Mouse (Mus musculus) megakaryocyte, embryonic 14.5 days (primary cell): ENCODE results near the gene Fst. TPM values are rescaled to one million over a fixed set of nuclear protein-coding genes. Genes with fewer than 3 reads are reported as not detected.

Experiments used
- H3K27me3 ChIP-seq: replicated peaks from 2 replicates; pipeline ENCODE3; 2012; ENCODE audit warnings: inconsistent platforms
- H3K36me3 ChIP-seq: replicated peaks from 2 replicates; pipeline ENCODE3; 2012; ENCODE audit warnings: low read length, inconsistent platforms, mixed read lengths
- H3K4me1 ChIP-seq: 2 replicates; pipeline ENCODE4 v1.6.1; 2012; ENCODE audit warnings: inconsistent platforms
- H3K4me3 ChIP-seq: replicated peaks from 2 replicates; pipeline ENCODE3; 2012; ENCODE audit warnings: moderate library complexity, mild to moderate bottlenecking, inconsistent platforms
- H3K9me3 ChIP-seq: 2 replicates; pipeline ENCODE4 v1.6.1; 2012; ENCODE audit warnings: inconsistent platforms
- FLI1 ChIP-seq: IDR thresholded peaks from 2 replicates; pipeline ENCODE4 v1.6.1; 2012; ENCODE audit warnings: low read length, inconsistent platforms, mixed read lengths
- GATA1 ChIP-seq: IDR thresholded peaks from 3 replicates; pipeline ENCODE4 v1.6.1; 2012; ENCODE audit warnings: mixed read lengths, low read length, inconsistent platforms, borderline replicate concordance
- polyA plus RNA-seq: library from polyadenylated mRNA; stranded (reverse); fragments of >175 nt; gene quantifications from 2 replicates; pipeline ENCODE4 v1.2.3, GENCODE M21; 2012; ENCODE audit warnings: low replicate concordance; ENCODE audit not compliant: insufficient read depth

Gene Fst
- polyA plus RNA-seq, 1 experiment, result 0.04 TPM

DNA sequence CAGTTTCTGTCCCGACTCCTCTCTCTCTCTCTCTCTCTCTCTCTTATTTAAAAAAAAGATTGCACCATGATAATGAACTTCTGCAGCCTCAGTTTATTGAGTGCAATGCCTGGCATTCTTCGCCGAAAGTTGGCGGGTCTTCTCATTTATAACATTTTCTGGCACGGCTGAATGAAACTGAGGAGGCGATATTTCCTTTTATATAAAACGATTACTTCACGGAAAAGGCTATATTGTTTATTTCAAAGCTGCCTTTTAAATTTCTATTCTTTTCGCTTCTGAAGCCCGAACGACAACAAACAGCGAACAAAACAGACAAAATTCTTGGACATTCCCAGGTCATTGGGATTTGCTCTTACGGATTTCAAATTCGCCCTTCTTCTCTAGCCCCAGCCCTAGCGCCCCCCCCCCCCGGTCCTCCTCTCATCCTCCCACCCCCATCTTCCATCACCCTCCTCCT is 980 bp upstream of the Fst start:
- Histone ChIP-seq H3K4me3 (peak overlapping the region; percentile 90), H3K4me1 (peaks cover 42% of the 10 kb centered on the region), H3K9me3 (peaks cover 4% of the 10 kb centered on the region), H3K36me3 (no peaks in the 10 kb centered on the region), H3K27me3 (peaks cover 73% of the 10 kb centered on the region)
- TF ChIP-seq FLI1 (no peak), GATA1 (no peak)

DNA sequence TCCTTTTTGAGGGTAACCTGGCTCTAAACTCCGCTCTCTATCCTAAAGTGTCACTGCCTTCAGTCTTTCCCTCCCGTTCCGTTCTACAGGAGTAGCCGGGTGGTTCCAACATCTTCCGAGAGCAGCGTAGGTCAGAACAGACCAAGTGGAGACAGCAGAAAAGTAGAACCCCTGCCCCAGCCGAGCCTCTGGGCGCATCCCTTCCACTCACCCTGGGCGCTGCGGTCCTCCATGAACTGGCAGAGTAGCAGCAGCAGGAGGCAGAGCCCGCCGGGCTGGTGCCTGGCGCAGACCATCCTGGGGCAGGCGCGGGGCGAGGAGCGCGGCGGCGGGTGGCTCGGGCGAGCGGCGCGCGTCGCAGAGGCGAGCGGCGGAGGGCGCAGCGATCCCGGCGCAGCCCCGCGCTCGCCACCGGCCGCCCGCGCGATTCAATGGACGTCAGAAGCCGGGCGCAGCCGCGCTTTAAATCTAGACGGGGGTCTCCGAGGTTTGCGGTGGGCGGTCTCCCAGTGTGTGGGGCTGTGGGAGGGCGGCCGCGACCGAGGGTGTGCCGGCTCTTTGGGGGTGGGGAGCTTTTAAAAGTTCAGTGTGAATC is 363 bp downstream of the Fst start:
- TF ChIP-seq FLI1 (no peak), GATA1 (no peak)
- no peaks in the 10 kb centered on the region for H3K36me3 ChIP-seq
- peaks cover 42% of the 10 kb centered on the region for H3K4me1 ChIP-seq
- H3K27me3 ChIP-seq, result peaks cover 79% of the 10 kb centered on the region
- peak overlapping the region; percentile 90 for H3K4me3 ChIP-seq
- peaks cover 7% of the 10 kb centered on the region for H3K9me3 ChIP-seq

- Histone ChIP-seq H3K36me3 (no peaks in the 10 kb centered on the region), H3K4me1 (peaks cover 42% of the 10 kb centered on the region), H3K4me3 (peak overlapping the region; percentile 91), H3K9me3 (peaks cover 7% of the 10 kb centered on the region), H3K27me3 (peaks cover 76% of the 10 kb centered on the region)
- no peak for TF ChIP-seq GATA1
- no peak for TF ChIP-seq FLI1
Measured at GRCm38 (mm10) chr13:114457567-114458120, 1.1 kb downstream of the Fst start.

DNA sequence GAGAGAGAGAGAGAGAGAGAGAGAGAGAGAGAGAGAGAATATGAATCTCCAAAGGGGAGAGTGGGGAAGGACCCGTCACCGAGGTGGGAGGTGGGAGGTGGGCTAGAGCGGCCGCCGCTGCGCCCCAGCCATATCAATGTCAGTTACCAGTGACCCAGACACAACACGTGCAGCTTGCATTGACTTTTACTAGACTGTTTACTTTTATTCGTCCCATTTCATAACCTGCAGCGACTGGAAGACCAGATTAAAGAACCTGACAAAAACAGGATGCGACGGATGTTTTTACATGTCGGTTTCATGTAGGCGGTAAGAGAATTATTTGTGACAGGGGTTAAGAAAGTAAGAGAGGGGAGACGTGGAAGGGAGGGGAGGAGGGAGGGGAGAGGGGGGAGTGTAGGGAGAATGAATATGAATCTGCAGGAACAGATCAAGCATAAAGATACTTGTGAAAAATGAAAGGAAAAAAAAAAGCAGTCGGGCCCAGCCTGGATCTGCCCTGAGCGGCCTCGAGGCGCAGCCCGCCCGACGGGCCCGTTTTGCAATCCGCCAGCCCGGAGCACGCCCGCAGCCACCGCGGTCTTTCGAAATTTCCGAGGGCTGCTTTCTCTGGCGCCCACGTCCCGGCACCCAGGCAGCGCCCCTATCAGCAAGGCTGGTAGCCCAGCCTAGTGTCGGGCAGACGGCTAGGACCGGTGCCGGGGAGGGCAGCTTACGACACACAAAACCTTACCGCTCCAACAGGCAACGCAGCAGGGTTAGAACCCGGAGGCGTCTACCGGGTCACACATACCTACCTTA is 1.8 kb downstream of the Fst start:
- Histone ChIP-seq H3K4me1 (peaks cover 42% of the 10 kb centered on the region), H3K9me3 (peaks cover 7% of the 10 kb centered on the region), H3K4me3 (peak overlapping the region; percentile 91), H3K36me3 (no peaks in the 10 kb centered on the region), H3K27me3 (peaks cover 73% of the 10 kb centered on the region)
- no peak for TF ChIP-seq GATA1
- TF ChIP-seq FLI1, result no peak

- Histone ChIP-seq H3K4me3 (peak overlapping the region; percentile 86), H3K36me3 (no peaks in the 10 kb centered on the region), H3K9me3 (peaks cover 7% of the 10 kb centered on the region), H3K4me1 (peaks cover 42% of the 10 kb centered on the region), H3K27me3 (peaks cover 66% of the 10 kb centered on the region)
- TF ChIP-seq GATA1 (no peak), FLI1 (no peak)
Measured at GRCm38 (mm10) chr13:114456224-114456623, 2.5 kb downstream of the Fst start.

GRCm38 (mm10) chr13:114455788-114456187 is 3.0 kb downstream of the Fst start:
- peaks cover 42% of the 10 kb centered on the region for H3K4me1 ChIP-seq
- H3K9me3 ChIP-seq, result peaks cover 11% of the 10 kb centered on the region
- no peaks in the 10 kb centered on the region for H3K36me3 ChIP-seq
- no peak for TF ChIP-seq GATA1
- no peak for TF ChIP-seq FLI1
- H3K27me3 ChIP-seq, result peaks cover 64% of the 10 kb centered on the region
- H3K4me3 ChIP-seq, result peak overlapping the region; percentile 86

GRCm38 (mm10) chr13:114447213-114447612 is 11.5 kb downstream of the Fst start:
- Histone ChIP-seq H3K36me3 (no peaks in the 10 kb centered on the region), H3K4me1 (no peaks in the 10 kb centered on the region), H3K9me3 (peaks cover 19% of the 10 kb centered on the region), H3K4me3 (no peak overlapping the region), H3K27me3 (peaks cover 2% of the 10 kb centered on the region)
- no peak for TF ChIP-seq FLI1
- TF ChIP-seq GATA1, result no peak

GRCm38 (mm10) chr13:114432491-114432890 is 26.3 kb downstream of the Fst start:
- H3K9me3 ChIP-seq, result peaks cover 7% of the 10 kb centered on the region; the same call in 1 of the 2 replicates
- H3K4me1 ChIP-seq, result no peaks in the 10 kb centered on the region
- H3K27me3 ChIP-seq, result peaks cover 1% of the 10 kb centered on the region
- TF ChIP-seq GATA1 (no peak), FLI1 (no peak)
- H3K4me3 ChIP-seq, result no peak overlapping the region
- no peaks in the 10 kb centered on the region for H3K36me3 ChIP-seq

GRCm38 (mm10) chr13:114425230-114425629 is 33.5 kb downstream of the Fst start:
- peaks cover 3% of the 10 kb centered on the region; the same call in 1 of the 2 replicates for H3K9me3 ChIP-seq
- H3K27me3 ChIP-seq, result no peaks in the 10 kb centered on the region
- TF ChIP-seq GATA1, result no peak
- TF ChIP-seq FLI1, result no peak
- peaks cover 15% of the 10 kb centered on the region for H3K4me1 ChIP-seq
- H3K4me3 ChIP-seq, result no peak overlapping the region
- H3K36me3 ChIP-seq, result no peaks in the 10 kb centered on the region

- TF ChIP-seq GATA1 (no peak), FLI1 (no peak)
- Histone ChIP-seq H3K4me1 (peaks cover 6% of the 10 kb centered on the region; the same call in 1 of the 2 replicates), H3K9me3 (peaks cover 11% of the 10 kb centered on the region; the same call in 1 of the 2 replicates), H3K4me3 (no peak overlapping the region), H3K27me3 (peaks cover 2% of the 10 kb centered on the region), H3K36me3 (no peaks in the 10 kb centered on the region)
Measured at GRCm38 (mm10) chr13:114420235-114420634, 38.5 kb downstream of the Fst start.
